Mouse (Mus musculus) adrenal gland, adult 10 weeks (tissue): ENCODE data around the gene Krtap19-2. TPM values are rescaled to one million over a fixed set of nuclear protein-coding genes. Genes with fewer than 3 reads are reported as not detected.

ENCODE experiments used
- polyA plus RNA-seq: library from polyadenylated mRNA; stranded (reverse); fragments of 350-450 nt; fragmentation: Illumina TruSeq; extraction: RNeasy Lipid Tissue Mini Kit (QIAGEN cat#74804); gene quantifications from one replicate; pipeline ENCODE4 v1.2.3, GENCODE M21; 2014; ENCODE audit warnings: low read depth, low replicate concordance

Gene Krtap19-2
- not detected for polyA plus RNA-seq

DNA sequence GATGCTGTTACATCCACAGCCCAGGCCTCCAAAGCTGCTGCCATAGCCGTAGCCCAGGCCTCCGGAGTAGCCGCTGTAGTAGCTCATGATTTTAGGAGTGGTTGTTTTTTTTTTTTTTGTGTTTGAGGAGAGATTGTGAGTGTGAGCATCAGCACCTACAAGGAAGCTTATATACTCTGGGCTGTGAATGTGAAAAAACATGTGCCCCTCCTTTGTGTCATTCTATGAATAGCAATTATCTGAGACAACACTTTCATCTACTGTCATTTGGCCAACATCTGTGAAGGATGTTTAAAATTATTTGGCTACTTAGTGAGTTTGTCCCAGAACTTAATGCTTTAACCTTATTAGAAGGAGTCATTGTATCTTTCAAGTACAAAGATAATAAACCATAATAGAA, at the start of gene Krtap19-2:
Krtap19-2 (minus strand) TSS at position 101 of the 400 bp plus-strand sequence.

DNA sequence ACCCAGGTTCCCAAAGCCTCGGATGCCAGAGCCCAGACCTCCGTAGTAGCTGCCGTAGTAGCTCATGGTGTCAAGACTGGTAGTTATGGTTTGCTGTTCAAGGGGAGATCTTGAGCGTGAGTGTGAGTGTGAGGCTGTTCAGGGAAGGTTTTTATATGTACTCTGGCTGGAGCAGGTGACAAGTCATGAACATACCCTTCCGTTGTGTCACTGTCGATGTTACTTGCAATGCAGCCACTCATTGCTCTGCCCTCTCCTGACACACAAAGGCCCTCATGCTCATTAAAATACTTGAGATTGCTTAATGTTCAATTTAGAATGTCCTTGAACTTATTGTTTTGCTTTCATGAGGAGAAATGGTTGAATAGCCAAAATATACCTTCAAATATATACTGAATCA, 22.3 kb upstream of the Krtap19-2 start, which contains the start of gene Krtap19-5:
Krtap19-5 (minus strand) TSS at position 101 of the 400 bp plus-strand sequence.

GRCm38 (mm10) chr16:88884989-88885388, 10.9 kb upstream of the Krtap19-2 start, which contains the start of gene Krtap19-4:
Gene Krtap19-4 (minus strand): TSS chr16:88885089.

GRCm38 (mm10) chr16:88877938-88878337, 3.9 kb upstream of the Krtap19-2 start, which contains the start of gene Krtap19-3:
Gene Krtap19-3 (minus strand): TSS chr16:88878038.

GRCm38 (mm10) chr16:88869311-88869710, 4.8 kb downstream of the Krtap19-2 start, which contains the start of gene Krtap19-1:
Gene Krtap19-1 (minus strand): TSS chr16:88869411.

DNA sequence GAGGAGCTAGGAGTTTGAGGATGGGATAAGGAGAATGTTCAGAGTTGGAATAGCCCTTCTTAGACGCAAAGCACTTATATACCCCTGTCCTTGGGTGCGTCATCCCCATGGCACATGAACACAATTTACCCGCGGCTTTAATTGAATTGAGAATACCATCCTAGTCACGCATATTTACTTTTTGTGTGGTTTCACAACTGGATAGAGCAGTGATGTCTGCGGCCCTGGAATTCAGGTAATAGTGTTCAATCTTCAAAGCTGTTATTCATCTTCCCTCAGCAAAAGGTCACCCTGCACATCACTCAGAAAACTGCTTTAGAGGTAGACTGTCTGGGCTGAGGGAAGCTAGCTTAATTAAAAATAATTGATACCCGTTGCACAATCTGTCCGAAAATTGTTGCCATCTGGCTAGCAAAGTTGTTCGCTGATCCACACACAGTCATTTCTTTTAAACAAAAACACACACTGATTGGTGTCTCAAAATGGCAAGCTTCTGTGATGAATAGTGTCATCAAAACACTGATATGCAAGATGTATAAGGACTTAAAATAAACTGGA, 47.9 kb downstream of the Krtap19-2 start, which contains the start of gene Krtap14:
Krtap14 (minus strand) TSS at position 51 of the 558 bp plus-strand sequence.

Other genes starting within 250 kb of the Krtap19-2 start
- not detected for gene 2310079G19Rik, start 246.6 kb downstream of the Krtap19-2 start, polyA plus RNA-seq
- gene Krtap26-1, start 226.5 kb downstream of the Krtap19-2 start, polyA plus RNA-seq, result not detected
- gene Krtap27-1, start 202.6 kb downstream of the Krtap19-2 start, polyA plus RNA-seq, result not detected
- gene 2310061N02Rik, start 166.3 kb downstream of the Krtap19-2 start, polyA plus RNA-seq, result not detected
- not detected for gene Krtap13-1, start 145.4 kb downstream of the Krtap19-2 start, polyA plus RNA-seq
- gene Krtap13, start 122.6 kb downstream of the Krtap19-2 start, polyA plus RNA-seq, result not detected
- not detected for gene 2310034C09Rik, start 115.4 kb downstream of the Krtap19-2 start, polyA plus RNA-seq
- not detected for gene 2310057N15Rik, start 100.1 kb downstream of the Krtap19-2 start, polyA plus RNA-seq
- gene Gm5965, start 96.4 kb downstream of the Krtap19-2 start, polyA plus RNA-seq, result not detected
- not detected for gene Gm20741, start 62.0 kb downstream of the Krtap19-2 start, polyA plus RNA-seq
- not detected for gene Krtap15, start 54.1 kb downstream of the Krtap19-2 start, polyA plus RNA-seq
- gene Krtap14, start 48.1 kb downstream of the Krtap19-2 start, polyA plus RNA-seq, result not detected
- not detected for gene Krtap19-1, start 4.9 kb downstream of the Krtap19-2 start, polyA plus RNA-seq
- not detected for gene Krtap19-3, start 3.8 kb upstream of the Krtap19-2 start, polyA plus RNA-seq
- not detected for gene Krtap19-4, start 10.8 kb upstream of the Krtap19-2 start, polyA plus RNA-seq
- not detected for gene Krtap19-5, start 22.2 kb upstream of the Krtap19-2 start, polyA plus RNA-seq
- gene Krtap19-9b, start 58.0 kb upstream of the Krtap19-2 start, polyA plus RNA-seq, result not detected
- gene Krtap16-3, start 88.6 kb upstream of the Krtap19-2 start, polyA plus RNA-seq, result not detected
- not detected for gene Krtap22-2, start 136.5 kb upstream of the Krtap19-2 start, polyA plus RNA-seq
- gene Gm10229, start 141.0 kb upstream of the Krtap19-2 start, polyA plus RNA-seq, result not detected
- not detected for gene Krtap6-1, start 157.4 kb upstream of the Krtap19-2 start, polyA plus RNA-seq
- gene Gm10228, start 167.2 kb upstream of the Krtap19-2 start, polyA plus RNA-seq, result not detected
- not detected for gene Krtap6-5, start 173.6 kb upstream of the Krtap19-2 start, polyA plus RNA-seq
- not detected for gene 1110025L11Rik, start 189.7 kb upstream of the Krtap19-2 start, polyA plus RNA-seq
- gene Krtap6-3, start 209.7 kb upstream of the Krtap19-2 start, polyA plus RNA-seq, result not detected